Mouse (Mus musculus) ES-E14 (cell line): ENCODE data around the gene Prkcb.

ENCODE experiments used
- CHD2 ChIP-seq: IDR thresholded peaks from 2 replicates; pipeline ENCODE4 v1.6.1; 2014; ENCODE audit warnings: mild to moderate bottlenecking, low read depth, low read length, inconsistent platforms
- HCFC1 ChIP-seq: IDR thresholded peaks from 2 replicates; pipeline ENCODE4 v1.6.1; 2012; ENCODE audit warnings: low read length, inconsistent platforms, borderline replicate concordance; ENCODE audit not compliant: insufficient read depth
- MAFK ChIP-seq: IDR thresholded peaks from 2 replicates; pipeline ENCODE4 v1.6.1; 2014; ENCODE audit warnings: mild to moderate bottlenecking, low read depth, low read length, inconsistent platforms; ENCODE audit not compliant: insufficient read depth
- ZNF384 ChIP-seq: IDR thresholded peaks from 2 replicates; pipeline ENCODE4 v1.6.1; 2012; ENCODE audit warnings: low read depth, low read length, inconsistent platforms

DNA sequence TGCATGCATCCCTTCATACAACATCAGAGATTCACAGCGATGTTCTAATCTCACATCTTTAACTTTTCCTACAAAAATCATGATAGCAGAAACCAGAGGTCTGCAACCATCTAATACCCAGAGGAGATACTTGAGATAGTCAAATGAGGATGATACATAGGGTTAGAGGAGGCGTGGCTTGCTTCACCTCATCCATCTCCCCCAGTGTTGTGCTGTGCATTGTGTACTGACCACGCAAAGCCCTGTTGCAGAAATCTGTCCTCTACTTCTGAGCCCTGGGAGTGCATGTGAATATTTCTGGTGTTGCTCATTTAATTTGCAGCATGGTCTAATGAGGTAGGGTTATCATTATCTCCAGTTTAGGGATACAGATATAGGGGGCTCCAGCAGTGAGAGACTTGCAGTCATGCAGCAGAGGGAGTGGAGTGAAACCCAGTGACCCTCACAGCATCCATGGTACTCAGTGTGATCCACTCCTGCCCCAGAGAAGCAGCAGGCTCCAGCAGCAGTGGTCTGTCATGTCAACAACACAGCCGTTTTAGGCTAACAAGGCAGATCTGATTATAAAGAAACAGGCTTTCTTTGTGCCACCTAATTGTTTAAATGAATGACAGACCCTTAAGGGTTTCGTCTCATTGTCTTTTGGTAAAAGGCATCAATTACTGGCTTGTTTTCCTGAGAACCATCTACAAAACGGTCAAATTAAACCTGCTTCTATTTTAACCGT, 269.7 kb downstream of the Prkcb start:
- TF ChIP-seq ZNF384 (no peak), MAFK (no peak), HCFC1 (no peak), CHD2 (no peak)
